Mouse (Mus musculus): Measurements from ENCODE around the gene Bloc1s4.
A peak's percentile ranks its signal among the peaks of the same experiment; 100 is the strongest.

Gene Bloc1s4

DNA sequence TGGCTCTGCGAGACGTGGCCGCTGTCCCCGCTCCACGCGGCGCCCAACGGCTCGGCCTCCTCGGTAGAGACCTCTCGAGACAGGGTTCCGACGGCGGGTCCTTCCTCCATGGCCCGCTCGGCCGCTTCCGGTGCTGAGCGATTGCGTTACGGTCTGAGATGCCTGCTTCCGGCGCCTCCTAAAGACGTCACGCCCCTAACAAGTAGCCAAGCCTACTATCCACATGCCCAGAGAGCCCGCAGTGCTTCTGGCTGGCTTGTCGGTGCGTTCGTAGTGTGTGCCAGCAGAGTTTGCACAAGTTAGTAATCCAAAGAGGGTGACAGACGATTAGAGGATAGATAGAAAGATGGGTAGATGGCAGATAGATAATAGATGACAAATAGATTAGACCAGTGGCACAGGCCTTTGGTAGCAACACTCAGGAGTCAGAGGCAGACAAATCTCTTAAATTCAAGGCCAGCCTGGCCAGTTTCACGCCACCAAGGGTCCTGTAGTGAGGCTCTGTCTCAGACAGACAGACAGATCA lies at the start of gene Bloc1s4:
Bloc1s4 (minus strand) TSS at position 115 of the 526 bp plus-strand sequence.
- DNase-seq, result peak; percentile 97

DNA sequence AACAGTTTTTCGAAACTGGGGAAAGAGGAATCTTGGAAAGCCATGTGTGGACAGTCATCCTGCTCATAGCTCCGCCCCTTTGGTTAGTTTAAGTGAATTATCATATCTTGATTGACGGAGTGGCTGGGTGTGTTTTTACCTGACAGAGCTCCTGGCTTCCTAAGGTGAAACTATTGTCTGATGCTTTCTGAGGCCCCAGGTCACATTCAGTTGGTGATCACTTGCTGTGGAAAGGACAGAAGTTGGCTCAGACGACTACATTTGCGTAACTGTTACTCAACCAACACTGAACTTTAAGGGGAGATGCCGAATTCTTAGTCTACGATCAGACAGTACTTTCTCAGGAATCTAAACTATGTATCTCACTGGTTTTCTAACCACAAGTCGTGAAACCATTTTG lies 48.8 kb upstream of the Bloc1s4 start:
- no peak for DNase-seq

DNA sequence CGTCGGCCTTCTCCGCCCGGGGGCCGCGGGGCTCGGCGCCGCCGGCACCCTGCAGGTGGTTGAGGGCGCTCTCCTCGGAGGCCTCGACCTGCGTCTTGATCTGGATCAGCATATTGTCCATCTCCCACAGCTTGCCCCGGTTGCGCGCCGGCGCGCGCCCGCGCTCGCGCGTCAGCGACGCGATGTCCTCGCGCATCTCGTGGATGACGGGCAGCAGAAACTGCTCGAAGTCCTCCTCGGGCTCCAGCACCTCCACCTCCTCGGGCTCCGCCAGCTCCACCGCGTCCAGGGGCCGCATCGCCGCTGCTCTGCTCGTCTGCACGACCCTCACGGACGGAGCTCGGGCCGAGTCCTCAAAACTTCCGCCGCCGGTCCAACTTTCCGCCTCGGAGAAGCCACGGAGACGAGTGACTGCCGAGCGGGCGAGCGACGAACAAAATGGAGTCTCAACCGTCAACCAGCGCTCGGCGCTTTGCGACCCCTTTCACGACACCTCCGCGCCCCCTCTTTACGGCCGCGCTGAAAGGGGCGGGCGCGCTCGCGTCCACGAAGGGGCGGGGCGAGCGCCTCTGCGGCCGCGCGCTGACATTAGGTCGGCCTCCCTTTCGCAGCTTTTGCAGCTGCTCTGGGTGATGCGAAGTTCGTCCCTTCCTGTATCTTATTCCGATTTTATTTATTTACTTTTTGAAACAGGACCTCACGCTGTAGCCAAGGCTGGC lies 48.0 kb upstream of the Bloc1s4 start, which contains the start of gene Mrfap1:
Mrfap1 (minus strand) TSS at position 477 of the 719 bp plus-strand sequence.
- DNase-seq, result peak; percentile 95

DNA sequence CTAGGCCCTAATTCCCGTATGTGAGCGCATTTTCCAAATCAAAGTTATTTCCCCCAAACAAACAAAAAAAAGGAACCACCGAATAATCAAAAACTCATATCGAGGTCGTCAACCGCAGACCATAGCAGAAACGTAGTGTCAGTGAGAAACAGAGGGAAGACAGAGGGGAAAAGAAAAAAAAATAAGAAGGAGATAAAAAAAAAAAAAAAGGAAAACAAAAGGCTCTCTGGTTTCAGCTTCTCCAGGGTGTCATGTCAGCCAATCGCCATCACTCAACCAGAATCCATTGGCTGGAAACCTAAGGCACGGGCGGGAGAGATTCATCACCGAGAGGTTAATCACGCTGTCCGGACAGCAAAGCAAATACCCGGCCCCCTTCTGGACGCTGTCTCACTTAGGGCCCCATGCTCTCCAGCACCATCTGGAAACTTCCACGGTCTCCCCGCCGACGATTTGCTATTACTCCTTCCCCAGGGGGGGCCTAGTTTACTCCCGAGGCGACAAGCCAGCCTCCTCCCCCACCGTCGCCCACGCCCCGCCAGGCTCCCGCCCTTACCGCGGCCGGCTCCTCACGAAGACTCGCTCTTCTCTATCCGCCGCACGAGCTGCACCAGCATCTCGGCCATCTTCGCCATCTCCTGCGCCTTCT lies 47.3 kb upstream of the Bloc1s4 start:
- peak; percentile 77 for DNase-seq

DNA sequence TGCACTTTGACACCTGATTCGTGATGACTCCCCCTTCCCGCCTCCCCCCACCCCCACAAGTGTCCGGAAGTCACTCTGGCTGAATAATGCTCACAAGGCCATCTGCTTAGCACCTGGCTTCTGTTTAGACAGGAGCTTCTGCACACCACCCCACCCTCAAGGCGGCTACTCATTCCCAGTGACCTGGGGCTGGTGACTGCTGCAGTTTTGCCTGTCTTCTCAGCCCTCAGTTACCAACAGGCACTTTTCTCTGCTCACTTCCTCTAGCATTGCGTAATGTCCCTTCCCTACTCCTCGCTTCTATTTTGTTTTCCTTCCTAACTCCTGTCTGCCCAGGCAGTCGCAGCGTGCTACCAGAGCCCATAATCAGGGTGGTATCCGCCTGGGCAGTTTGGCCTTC lies 43.4 kb upstream of the Bloc1s4 start:
- DNase-seq, result no peak

DNA sequence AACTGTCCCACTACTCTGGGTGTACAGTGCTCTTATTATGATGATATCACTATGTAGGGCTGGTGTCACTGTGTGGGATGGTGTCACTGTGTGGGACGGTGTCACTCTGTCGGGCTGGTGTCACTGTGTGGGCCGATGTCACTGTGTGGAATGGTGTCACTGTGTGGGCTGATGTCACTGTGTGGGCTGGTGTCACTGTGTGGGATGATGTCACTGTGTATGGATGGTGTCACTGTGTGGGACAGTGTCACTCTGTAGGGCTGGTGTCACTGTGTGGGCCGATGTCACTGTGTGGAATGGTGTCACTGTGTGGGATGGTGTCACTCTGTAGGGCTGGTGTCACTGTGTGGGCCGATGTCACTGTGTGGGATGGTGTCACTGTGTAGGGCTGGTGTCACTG lies 37.6 kb upstream of the Bloc1s4 start:
- no peak for DNase-seq

DNA sequence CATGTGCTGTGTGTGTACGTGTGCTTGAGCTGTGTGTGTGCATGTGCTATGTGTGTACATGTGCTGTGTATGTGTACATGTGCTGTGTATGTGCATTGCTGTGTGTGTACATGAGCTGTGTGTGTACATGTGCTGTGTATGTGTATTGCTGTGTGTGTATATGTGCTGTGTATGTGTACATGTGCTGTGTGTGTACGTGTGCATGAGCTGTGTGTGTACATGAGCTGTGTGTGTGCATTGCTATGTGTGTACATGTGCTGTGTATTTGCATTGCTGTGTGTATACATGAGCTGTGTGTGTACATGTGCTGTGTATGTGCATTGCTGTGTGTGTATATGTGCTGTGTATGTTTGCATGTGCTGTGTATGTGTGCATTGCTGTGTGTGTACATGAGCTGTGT lies 31.1 kb upstream of the Bloc1s4 start:
- DNase-seq, result no peak

DNA sequence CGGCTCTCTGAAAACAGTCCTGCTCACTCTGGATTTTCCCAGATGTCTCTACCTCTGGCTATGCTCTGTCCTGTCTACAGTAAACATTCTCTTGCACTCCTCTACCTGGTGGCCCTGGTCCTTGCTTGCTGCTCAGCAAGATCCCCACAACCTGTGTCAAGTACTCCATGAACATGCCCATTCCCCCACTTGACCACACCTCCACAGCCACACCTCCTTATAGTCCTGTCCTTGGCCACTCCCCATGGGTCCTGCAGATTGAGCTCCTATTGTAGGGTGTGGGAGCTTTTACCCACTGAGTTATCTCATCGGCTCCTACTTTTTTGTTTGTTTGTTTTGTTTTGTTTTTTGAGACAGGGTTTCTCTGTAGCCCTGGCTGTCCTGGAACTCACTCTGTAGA lies 30.5 kb upstream of the Bloc1s4 start:
- DNase-seq, result no peak

DNA sequence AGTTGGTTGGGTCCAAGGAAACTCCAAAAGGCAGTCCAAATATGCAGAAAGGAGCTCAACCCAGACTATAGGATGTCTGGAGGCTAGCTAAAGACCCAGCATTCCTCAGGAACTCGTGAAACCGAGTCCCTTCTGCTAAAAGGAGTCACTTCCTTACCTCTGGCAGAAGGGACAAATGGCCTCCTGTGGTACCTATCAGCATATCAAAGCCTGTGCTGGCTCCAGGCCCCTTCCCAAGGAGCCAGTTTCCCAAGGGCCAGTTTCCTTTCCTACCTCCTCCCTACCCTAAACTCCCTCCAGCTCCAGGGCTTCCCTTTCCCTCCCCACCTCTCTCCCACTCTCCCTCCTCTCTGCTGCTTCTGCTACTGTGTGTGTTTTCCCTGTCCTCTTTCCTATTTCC lies 28.7 kb upstream of the Bloc1s4 start:
- no peak for DNase-seq

DNA sequence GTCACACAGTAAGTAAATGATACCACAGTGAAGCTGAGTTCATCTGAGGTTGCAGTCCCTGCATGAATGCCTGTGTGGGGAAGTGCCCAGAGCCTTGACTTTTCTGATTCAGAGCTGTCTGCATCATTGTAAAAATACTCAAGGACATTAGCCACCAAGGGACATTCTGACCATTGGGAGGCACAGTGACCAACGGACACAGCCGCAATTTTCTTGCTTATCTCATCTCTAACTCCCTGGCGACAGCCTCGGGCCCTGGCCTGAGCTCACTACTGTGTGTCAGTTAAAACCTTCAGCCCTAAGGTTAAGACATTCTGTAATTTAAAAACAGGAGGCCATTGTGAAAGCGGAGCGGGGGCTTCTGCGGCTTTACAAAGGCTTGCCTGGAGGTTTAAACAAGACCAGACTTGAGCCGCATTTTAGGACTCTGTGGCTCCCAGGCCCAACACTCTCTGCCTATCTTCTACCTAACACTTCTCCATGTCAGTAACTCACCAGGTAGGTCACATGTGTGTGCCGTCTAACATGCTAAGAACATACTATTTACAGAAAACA lies 27.6 kb upstream of the Bloc1s4 start:
- DNase-seq, result no peak

DNA sequence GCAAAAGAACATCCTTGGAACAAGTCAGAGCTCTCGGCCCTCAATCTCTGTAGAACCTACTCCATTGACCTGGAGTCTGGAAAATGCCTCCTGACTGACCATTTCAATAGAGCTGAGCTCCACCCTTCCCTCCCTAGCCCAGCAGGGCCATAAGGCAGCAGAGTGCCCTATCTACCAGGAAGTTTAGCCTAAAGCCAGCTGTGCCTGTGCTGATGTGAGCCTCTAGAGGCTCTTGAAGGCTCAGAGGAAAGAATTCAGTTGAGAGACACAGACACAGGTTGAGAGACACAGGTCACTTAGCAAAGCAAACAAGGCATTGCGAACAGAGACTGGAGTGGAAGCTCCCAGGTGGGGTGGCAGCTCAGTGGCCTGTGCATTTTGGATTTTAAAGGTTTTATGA lies 26.9 kb upstream of the Bloc1s4 start:
- no peak for DNase-seq

DNA sequence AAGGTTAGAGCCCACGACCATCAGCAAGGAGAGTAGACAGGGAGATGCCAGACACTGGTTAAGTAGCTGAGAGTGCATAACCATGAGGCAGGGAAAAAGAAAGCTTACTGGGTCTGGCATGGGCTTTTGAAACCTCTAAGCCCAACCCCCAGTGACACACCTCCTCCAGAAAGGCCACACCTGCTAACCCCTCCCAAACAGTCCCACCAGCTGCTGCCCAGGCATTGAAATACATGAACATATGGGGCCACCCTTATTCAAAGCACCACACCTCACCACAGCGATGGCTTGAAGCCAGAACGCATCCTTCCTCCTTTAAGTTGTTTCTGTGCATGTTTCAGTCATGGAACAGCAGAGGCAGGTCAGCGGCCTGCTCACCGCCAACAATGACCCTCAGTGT lies 24.1 kb upstream of the Bloc1s4 start:
- no peak for DNase-seq

DNA sequence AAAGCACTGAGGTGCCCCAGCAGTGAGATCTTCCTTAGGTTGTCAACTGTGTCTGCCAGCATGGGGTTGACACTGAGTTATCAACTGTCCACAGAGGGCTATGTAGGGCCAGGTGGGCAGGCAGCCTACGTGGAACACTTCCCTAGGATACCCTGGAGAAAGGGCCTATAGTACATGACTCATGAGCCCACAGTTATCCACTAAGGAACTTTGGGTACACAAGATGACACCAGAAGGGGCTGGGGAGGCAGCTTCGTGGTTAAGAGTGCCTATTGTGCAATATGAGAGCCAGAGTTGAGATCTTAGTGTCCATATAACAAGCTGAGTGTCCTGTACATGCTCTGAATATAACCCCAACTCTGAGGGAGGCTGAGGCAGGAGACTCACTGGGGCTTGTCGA lies 21.2 kb upstream of the Bloc1s4 start:
- no peak for DNase-seq

DNA sequence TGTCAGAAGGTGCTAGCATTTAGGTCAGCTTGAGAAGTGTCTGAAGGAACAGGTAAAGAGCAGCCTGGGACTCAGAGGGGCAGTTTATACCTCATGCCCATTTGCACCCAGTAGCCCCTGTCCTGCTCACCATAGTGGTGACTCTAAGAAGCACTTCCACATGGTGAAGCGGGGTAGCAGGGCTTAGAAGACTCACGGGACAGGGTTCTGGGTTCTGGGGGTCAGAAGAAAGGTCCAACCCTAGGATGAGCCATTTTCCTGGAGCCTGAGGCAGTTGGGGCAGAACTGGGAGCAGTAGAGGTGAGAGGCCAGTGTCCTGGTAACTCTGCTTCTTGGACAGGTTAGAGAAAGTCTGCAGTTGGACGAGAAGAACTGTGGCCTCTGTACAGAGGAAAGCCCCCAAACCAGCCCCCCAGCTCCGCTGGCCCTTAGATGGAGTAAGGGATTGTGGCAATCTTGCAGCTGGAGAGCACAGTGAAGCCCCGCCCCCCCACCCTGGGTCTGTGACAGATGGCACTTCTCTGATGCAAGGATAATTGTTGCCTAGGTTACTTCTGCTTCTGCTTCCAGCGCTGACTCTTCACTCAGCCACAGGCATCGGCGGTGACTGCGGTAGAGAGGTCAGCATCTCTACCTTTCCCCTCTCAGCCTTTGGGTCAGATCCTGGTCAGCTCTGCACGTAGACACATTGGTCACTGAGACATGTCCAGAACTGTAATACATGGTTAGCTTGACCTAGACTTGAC lies 18.7 kb upstream of the Bloc1s4 start:
- no peak for DNase-seq

DNA sequence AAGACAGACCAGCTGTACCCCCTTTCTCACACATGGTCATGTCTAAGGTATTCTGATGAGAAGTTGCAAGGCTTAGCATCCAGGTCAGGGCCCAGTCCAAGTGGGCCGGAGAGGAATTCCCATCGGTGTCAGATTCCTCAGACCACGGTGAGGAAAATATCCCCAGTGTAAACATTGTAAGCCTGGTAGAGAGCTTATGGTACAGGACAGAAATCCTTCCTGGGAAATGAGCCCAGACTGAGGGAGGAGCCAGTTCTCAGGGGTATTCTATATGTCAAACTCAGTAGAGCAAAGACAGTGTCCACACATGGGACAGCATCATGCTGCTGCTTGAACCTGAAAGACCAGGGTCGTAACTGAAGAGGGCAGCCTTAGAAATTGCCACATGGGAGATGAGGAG lies 11.4 kb upstream of the Bloc1s4 start:
- no peak for DNase-seq

DNA sequence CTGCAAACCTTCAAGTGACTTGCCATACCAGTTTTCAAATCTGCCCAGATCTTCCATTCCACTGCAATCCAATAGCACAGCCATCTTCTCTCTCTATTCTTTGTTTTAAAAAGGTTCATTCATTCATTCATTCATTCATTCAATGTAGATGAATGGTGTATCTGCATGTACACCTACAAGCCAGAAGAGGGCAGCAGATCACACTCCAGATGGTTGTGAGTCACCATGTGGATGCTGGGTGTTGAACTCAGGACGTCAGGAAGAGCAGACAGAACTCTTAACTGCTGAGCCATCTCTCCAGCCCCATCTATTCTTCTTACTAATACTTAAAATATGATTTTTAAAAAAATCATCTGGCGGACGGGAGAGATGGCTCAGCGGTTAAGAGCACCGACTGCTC lies 8.6 kb upstream of the Bloc1s4 start:
- DNase-seq, result no peak

DNA sequence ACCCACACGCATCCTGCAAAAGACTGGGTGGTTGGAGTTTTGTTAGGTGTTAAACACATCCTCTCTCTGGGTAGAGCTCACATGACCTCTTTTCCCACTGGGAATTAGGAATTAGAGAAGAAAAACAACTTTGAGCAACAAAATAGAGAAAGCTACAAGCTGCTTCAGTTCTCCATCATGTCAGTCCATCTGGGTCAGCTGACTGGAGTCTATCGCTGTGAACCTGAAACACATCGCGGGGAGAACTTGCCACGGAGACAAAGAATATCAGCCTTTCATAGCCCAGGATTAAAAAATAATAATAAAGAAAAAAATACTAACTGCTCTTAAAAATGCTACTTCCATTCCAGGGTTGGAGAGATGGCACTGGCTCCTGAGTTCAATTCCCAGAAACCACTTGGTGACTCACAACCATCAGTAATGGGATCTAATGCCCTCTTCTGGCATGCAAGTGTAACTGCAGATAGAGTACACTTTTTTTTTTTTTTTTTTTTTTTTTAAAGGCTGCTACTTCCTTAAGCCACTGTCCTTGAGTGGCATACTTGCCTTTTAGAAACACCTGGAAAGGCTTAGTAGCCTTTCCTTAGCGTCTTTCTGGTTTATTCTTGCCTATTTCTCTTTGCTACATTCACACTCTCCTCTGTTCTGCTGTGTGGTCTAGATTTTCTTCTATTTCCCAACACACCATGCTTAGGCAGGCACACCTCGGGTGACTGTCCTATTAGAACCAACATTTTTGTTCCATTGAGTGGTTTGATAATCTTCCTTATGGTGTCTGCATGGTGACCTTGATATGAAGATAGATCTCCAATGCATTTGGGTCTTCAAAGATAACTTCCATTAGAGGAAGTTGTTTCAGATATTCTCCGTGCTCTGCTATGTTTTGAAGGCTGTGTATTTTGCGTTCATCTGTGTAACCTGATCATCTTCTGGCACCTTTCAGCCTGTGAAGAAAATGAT lies 1.9 kb upstream of the Bloc1s4 start:
- no peak for DNase-seq

DNA sequence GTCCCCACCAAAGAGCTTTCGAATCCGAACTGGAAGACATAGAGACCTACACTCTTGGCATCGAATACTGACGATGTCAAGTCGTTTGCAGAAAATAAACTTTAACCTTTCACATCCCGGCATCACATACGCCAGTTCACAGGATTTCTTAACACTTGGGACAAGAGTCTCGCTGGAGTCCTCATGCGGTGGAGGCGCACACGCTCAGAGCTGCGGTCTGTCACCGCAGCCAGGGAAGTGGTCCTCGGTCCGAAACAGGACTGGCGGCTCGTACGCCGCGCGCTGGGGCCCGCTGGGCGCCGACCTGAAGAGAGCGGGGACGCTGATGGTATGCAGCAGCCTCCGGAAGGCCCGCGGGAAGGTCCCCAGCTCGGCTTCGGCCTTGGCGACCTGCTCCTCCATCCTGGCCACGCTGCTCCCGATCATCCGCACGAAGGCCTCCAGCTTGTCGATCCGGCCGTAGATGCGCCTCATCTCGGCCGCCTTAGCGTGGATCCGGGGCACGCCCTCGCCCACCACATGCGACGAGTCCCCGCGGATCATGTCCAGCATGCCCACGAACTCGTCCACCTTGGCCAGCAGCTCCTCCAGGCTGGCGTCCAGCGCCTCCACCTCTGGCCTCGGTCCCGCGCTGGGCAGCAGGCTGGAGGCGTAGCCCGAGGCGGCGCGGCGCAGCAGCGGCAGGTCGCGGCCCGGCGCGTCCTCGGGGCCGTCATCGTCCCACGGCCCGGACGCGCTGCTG lies 485 bp downstream of the Bloc1s4 start:
- no peak for DNase-seq

DNA sequence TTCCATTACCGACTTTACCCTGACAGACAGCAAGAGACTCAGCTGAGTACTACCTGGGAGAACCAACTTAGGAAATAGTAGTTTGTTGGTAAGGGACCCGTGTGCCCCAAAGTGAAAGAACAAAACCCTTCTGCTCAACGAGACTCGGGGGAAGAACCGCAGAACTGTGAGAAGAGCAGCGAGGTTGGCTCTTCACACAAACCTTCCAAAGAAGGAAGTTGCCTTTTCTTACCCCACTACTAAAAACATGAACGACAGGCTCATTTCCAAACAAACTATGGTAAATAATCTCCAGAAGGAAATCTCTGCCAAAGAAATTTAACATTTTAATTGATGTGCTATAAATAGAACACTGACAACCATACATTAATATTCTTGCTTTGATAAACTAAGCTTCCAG lies 1.4 kb downstream of the Bloc1s4 start:
- no peak for DNase-seq

DNA sequence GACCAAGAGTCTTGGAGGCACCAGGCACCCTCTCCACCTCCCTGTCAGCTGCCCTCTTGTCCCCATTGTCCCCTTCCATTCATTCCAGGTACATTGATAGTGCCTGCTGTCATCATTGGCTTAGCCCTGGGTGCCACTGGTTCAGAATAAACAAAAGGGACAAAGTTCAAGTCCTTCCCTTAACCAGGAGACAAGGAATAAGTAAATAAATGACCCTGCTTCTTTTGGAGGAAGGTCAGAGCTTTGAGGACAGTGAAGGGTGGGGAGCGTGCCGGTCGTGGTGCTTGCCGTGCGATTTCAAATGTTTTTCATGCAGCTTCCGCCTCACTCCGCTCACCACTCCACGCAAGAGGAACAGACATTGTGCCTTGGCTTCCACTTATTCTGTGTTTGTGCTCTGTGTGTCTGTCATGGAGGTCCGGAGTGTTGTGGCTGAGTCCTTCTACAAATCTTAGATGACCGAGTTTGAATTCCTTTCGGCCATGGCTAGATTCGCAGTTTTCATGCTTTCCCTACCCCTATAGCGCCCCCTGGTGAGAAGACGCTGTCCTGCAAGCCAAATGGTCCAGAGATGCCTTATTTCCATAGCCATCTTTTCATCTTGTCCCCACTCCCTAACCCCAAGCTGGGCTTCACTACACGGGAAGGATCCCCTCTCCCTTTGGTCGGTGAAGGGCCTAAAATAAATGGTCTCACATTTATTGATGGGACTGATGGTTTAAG lies 6.2 kb downstream of the Bloc1s4 start:
- DNase-seq, result peak; percentile 90

DNA sequence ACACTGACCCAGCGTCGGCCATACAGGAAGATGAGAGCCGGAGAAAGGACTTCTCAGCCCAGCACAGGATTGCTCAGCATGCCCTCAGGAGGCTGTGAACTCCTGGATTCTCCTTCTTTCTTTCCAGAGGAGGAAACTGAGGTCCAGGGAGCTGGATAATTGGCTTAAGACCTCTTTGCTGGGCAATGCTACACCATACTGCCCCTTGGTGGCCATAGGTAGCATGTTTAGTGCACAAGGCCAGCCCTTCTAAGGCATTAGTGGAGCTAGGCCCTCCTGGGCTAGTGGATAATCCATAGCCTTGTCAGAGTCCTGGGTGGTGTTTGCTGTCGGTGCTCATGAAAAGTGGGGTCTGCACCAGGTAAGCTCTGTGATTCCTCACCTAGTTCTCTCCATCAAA lies 8.6 kb downstream of the Bloc1s4 start:
- DNase-seq, result peak; percentile 62
